Mouse (Mus musculus): ENCODE measurements around the gene Morn1.

The Morn1 gene

DNA sequence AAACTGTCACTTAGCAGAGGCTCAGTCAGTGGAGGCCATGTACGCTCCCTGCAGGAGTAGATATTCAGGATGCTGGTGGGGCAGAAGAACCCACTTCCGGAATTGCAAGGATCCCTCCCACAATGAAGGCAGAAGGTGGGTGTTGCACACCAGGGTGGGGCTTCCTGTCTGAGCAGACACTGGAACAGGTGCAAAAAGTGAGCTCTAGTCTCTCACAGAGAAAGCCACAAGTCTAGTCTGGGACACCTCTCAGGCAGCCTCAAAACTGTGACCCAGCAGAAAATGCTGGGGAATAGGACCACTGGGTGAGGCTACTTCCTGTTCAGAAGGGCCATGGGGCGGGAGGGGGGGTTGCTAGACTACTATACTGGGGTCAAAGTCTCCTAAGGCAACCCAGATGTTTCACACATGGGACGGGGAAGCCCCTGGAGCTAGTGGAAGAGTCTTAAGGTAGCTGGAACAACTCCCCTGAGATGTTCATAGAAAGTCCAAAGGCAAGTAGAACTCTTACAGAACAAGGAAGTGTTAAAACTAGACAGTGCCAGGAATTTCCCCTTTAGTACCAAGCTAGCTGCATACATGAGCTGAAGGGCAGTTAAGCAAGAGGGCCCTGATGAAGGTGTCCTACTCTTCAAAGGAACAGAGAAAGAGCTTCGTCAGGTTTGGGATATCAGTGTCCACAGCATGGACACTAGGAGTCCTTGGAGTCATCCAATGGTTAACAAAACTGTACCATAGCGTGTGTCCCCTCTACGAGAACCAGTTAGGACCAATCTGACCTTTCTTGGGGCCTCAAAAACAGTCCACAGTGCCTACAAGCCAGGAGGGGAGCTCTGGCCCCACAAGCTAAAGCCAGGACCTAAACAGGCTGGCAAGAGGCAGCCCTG lies 76.3 kb downstream of the Morn1 start:
- no peak for DNase-seq (ENCODE audit: low spot score)

GRCm38 (mm10) chr4:155163320-155163651 lies 76.9 kb downstream of the Morn1 start:
- no peak for DNase-seq (ENCODE audit: low spot score)

- DNase-seq (ENCODE audit: low spot score) = no peak
Measured at GRCm38 (mm10) chr4:155163685-155164084, 77.3 kb downstream of the Morn1 start.

- no peak for DNase-seq (ENCODE audit: low spot score)
Measured at GRCm38 (mm10) chr4:155164550-155164949, 78.2 kb downstream of the Morn1 start.

DNA sequence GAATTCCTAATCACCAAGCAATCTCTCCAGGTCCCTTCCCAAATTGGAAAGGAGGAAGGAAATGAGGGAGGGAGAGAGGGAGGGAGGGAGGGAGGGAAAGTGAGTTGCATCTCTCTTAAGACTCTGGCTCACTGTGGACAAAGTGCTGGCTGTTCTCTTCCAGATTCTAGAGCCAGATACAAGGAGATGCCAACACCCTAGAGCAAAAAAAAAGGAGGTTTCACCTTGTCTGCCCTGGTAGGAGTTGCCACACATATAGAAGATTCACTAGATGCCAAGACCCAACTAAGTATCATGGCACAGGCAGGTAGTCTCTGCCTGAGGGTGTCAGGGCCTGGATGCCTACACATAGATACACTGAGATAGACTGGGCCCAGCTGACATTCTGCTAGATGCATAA lies 79.5 kb downstream of the Morn1 start:
- no peak for DNase-seq (ENCODE audit: low spot score)

- DNase-seq (ENCODE audit: low spot score) = no peak
Measured at GRCm38 (mm10) chr4:155168835-155169252, 82.5 kb downstream of the Morn1 start.

GRCm38 (mm10) chr4:155170614-155171212 lies 84.3 kb downstream of the Morn1 start:
- no peak for DNase-seq (ENCODE audit: low spot score)

GRCm38 (mm10) chr4:155171961-155172533 lies 85.7 kb downstream of the Morn1 start:
- DNase-seq (ENCODE audit: low spot score) = no peak

DNA sequence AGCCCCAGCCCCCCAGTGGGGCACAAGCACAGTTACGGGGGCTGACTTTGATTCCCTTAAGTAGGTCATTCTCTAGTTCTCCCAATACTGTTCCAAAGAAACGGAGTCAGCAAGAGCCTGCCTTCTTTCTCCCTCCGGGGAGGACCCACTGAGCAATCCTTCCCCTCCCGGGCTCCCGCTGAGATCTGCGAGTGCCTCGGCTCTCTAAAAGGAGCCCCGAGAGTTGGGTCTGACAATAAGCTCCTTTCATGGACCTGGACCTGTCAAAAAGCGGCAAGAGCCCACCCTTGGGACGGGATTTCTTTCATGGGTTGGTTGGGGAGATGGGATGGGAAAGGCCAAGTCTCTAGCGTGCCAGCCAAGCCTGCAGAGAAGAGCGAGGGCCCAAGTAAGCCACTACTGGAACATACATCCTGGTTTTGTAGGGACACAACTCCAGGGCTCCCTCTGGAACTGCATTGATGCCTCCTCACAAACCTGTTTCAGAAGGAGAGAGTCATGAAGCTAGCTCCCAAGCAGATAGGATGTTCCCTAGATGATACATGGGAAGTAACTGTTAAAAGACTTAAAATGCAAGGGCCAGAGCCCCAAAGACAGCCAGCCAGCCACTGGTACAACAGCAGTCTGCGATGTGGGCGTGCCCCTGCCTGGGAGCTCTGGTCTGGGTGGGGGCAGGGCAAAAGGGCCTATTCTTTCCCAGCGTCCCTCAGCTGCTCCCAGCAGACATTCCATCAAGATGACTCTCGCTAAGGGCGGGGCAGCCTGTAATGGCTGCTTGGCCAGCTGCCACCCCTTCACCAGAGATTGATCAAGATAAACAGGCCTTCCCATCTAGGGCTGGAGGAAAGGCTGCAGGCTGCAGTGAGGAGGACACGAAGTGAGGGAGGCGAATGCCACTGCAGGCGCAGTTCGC lies 86.8 kb downstream of the Morn1 start:
- DNase-seq (ENCODE audit: low spot score) = peak; percentile 73

- no peak for DNase-seq (ENCODE audit: low spot score)
Measured at GRCm38 (mm10) chr4:155173822-155174785, 87.7 kb downstream of the Morn1 start.

DNA sequence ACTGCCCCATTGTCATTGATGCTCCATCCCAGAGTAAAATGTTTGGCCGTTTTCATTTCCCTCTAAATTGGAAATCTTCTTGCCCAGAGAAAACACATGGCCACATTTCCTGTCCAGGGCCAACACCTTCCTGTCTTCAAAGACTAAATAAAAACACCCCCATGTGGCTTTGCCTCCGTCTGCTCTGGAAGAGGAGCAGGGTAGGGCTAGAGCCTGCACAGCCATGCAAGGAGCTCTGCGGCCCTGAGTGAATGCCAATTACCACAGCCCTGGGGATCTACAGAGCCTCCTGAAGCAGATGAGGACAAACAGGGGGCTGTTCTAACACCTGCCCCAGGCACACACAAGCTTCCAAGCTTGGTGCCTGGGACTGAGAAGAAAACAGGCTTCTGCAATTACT lies 89.8 kb downstream of the Morn1 start:
- no peak for DNase-seq (ENCODE audit: low spot score)

DNA sequence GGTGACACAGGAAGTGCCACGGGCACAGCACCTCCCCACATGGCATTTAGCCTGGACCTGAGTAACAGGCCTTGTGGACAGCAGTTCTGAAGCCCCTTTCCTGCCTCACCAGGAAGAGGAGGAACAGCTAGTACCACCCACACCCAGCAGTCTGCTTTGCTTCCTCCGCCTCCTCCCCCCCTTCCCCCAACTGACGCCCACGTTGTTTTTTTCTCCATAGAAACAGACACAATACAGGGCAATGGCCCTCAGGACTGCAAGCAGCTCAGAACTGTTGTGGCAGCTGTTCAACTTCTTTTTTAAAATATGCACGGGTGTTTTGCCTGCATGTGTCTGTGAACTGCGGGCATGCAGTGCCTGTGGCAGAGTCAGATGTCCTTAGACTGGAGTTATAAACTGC lies 91.9 kb downstream of the Morn1 start:
- DNase-seq (ENCODE audit: low spot score) = no peak

DNA sequence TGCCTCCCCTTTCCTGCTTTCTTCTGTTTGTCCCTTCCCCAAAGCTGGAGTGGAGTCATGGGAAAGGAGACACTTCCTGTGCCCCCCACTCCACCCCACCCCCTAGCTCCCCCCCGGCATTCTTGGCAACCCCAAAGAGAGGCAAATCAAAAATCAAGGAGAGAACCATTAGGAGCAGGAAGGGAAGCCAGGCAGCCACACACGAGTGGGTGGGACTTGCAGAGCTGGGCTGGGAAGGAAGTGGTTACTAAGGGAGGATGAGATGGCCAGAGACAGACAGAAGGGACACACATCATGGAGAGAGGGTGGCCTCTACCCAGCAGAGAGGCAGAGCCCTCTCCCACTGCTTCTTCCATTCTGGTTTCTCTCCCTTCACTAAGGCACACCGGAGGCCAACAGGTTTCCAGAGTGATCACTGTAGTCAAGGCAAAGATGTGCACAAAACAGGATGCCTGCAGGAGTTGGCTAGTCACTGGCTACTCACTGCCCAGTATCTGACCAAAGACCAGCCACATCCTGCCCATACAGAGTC lies 92.7 kb downstream of the Morn1 start:
- DNase-seq (ENCODE audit: low spot score) = no peak

- no peak for DNase-seq (ENCODE audit: low spot score)
Measured at GRCm38 (mm10) chr4:155183201-155183600, 96.8 kb downstream of the Morn1 start.

DNA sequence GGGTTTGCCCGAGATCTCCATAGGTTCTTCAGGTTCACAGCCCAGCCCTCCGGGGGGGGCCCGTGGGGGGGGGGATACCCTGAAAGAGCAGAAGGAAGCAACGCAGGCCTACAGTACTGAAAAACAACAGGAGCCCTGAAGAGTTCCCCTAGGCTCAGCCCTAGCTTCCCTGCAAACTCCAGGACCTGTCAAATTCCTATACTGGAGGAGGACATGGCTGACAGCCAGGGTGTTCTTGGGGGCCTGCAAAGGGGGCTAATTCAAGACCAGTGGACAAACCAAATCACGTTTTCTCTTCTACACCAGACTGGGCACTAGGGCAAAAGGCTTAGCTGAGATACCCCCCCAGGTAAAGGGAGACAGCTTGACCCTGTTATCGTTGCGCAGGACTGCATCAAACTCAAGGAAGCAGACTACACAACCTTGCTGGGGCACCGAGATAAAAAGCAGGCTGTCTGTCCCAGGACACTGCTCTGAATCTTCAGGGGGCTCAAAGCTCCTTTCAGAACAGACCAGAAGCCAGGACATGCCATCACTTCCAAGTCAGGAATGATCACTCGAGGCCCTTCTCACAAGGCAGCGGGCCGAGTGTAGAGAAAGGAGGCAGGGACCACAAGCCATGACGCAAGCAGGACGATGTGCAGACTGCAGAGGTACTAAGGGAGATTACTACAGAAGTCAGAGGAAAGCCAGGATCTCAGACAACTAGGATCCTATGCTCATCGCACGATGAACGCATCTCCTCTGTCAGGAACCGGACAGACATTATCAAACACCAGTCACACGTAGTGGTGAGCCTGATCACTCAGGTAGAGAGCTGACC lies 98.1 kb downstream of the Morn1 start:
- no peak for DNase-seq (ENCODE audit: low spot score)

- no peak for DNase-seq (ENCODE audit: low spot score)
Measured at GRCm38 (mm10) chr4:155185845-155186244, 99.5 kb downstream of the Morn1 start.

GRCm38 (mm10) chr4:155187192-155187674 lies 100.9 kb downstream of the Morn1 start:
- no peak for DNase-seq (ENCODE audit: low spot score)

DNA sequence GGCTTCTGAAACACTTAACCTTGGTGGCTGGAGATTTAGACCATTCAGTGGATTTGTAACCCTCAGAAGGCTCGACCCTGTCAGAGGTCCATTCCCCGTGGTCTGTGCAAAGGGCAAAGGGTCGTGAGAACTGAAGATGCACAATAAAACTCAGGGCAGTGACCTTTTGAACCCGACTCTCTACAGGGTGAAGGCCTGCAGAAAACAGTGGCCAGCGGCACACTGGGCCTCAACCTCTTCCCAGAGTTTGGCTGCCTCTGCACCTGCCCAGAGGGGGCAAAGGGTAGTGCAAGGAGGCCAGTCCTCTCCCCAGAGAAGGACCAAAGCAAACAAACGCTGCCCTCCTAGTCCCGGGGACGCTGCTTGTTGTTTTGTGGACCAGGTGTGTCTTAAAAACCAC lies 102.0 kb downstream of the Morn1 start:
- no peak for DNase-seq (ENCODE audit: low spot score)

DNA sequence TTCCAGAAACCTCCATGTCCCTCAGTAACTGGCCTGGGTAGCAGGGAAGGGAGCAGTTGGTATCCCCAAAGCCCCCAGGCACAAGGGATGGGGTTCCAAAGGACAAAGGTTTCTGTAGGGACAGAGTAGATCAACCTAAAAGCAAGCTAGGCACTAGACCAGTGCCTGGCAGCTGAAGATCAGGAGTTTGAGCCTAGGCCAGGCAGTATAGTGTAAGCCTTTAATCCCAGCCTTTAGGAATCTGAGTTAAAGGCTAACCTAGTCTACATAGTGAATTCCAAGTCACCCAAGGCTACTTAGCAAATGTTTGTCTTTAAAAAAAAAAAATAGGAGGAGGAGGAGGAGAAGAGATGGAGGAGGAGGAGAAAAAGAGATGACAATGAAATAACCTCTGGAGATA lies 102.4 kb downstream of the Morn1 start:
- DNase-seq (ENCODE audit: low spot score) = no peak

DNA sequence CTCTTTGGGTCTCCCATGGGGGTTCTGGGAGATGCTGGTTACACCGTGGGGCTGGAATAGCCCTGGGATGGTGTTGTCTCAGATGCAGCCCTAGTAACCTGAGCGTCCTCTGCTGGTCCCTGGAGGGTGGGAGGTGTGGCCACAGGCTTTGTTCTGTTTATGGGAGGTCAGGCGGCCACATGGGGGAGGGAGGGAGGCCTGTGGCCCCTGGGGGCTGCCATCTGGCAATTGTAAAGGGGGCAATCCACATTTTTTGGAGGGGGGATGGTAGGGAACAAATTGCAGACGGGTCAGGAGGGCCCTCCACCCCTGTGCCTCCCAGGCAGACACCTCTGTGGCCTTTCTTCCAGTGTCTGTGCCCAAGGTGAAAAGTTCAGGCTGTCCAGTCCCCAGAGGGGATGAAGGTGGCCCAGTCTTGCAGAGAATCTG lies 103.3 kb downstream of the Morn1 start:
- no peak for DNase-seq (ENCODE audit: low spot score)

Measured in left cerebral cortex, adult 11 months (tissue).